Mouse (Mus musculus) thymus, adult 2 months (tissue): Measurements from ENCODE around the gene Gatd1. TPM values are rescaled to one million over a fixed set of nuclear protein-coding genes. Genes with fewer than 3 reads are reported as not detected.
A peak's percentile ranks its signal among the peaks of the same experiment; 100 is the strongest.
"Not testable (repeated sequence)": the region's sequence is repeated elsewhere in the genome, so short reads cannot be mapped to it uniquely, and the experiment has no call there.

Source experiments
- DNase-seq: peaks from one replicate; pipeline ENCODE4 v3.0.0; 2021
- H3K27ac ChIP-seq: fragments of 200-500 bp; 2 replicates; pipeline ENCODE4 v1.5.1; 2012; ENCODE audit warnings: low read length, control low read depth; ENCODE audit not compliant: control insufficient read depth, insufficient read depth
- H3K27me3 ChIP-seq: fragments of 200-500 bp; 2 replicates; pipeline ENCODE4 v1.6.1; 2012; ENCODE audit warnings: mild to moderate bottlenecking, low read length, moderate library complexity, mixed read lengths; ENCODE audit not compliant: control insufficient read depth, insufficient read depth
- H3K36me3 ChIP-seq: fragments of 200-500 bp; 2 replicates; pipeline ENCODE4 v1.6.1; 2012; ENCODE audit warnings: mild to moderate bottlenecking, low read length, moderate library complexity; ENCODE audit not compliant: control insufficient read depth, insufficient read depth
- H3K4me1 ChIP-seq: fragments of 200-500 bp; replicated peaks from 2 replicates; pipeline ENCODE4 v1.6.1; 2012; ENCODE audit warnings: low read length; ENCODE audit not compliant: control insufficient read depth, insufficient read depth
- H3K4me3 ChIP-seq: fragments of 200-500 bp; 2 replicates; pipeline ENCODE4 v1.5.1; 2012; ENCODE audit warnings: mild to moderate bottlenecking, low read length, control low read depth, moderate library complexity; ENCODE audit not compliant: control insufficient read depth, insufficient read depth
- CTCF ChIP-seq: fragments of 200-500 bp; IDR thresholded peaks from 2 replicates; pipeline ENCODE4 v1.5.1; 2012; ENCODE audit warnings: mild to moderate bottlenecking, control low read depth, low read length, moderate library complexity, borderline replicate concordance; ENCODE audit not compliant: control insufficient read depth, poor library complexity, insufficient read depth; ENCODE audit errors: extremely low read depth
- POLR2A ChIP-seq: fragments of 200-500 bp; IDR thresholded peaks from 2 replicates; pipeline ENCODE4 v1.6.1; 2012; ENCODE audit warnings: mild to moderate bottlenecking, low read length, control low read depth, moderate library complexity; ENCODE audit not compliant: control insufficient read depth, poor library complexity, insufficient read depth; ENCODE audit errors: extremely low read depth
- WGBS: fragments of 180-500 bp; shearing (Covaris S2); methylation state at CpG from one replicate; pipeline ENCODE4 v1.1.7; 2018; 5-methylcytosine and 5-hydroxymethylcytosine counted together
- polyA plus RNA-seq: library from polyadenylated mRNA; depleted of rRNA; stranded (reverse); fragments of >200 nt; gene quantifications from 2 replicates; pipeline ENCODE4 v1.2.3, GENCODE M21; 2012

The Gatd1 gene
- polyA plus RNA-seq, 1 experiment, result 98.1 TPM

GRCm38 (mm10) chr7:141417731-141418681, 4.1 kb upstream of the Gatd1 start:
- no peak for DNase-seq
- Histone ChIP-seq H3K4me1 (peaks cover 8% of the 10 kb centered on the region), H3K36me3 (no peaks in the 10 kb centered on the region), H3K27ac (no peak overlapping the region), H3K4me3 (no peak overlapping the region), H3K27me3 (no peaks in the 10 kb centered on the region)
- TF ChIP-seq POLR2A (no peak), CTCF (no peak)
- 92% methylated on average over 8 of the region's 8 CpGs for WGBS

GRCm38 (mm10) chr7:141416144-141416841, 2.4 kb upstream of the Gatd1 start:
- DNase-seq, result no peak
- Histone ChIP-seq H3K27me3 (no peaks in the 10 kb centered on the region), H3K4me1 (peaks cover 11% of the 10 kb centered on the region), H3K36me3 (no peaks in the 10 kb centered on the region), H3K27ac (no peak overlapping the region), H3K4me3 (no peak overlapping the region)
- WGBS, result 95% methylated on average over 6 of the region's 6 CpGs
- TF ChIP-seq CTCF (no peak), POLR2A (no peak)

GRCm38 (mm10) chr7:141413331-141413730, 605 bp downstream of the Gatd1 start:
- Histone ChIP-seq H3K27me3 (no peaks in the 10 kb centered on the region), H3K4me1 (peaks cover 15% of the 10 kb centered on the region), H3K4me3 (peak overlapping the region; percentile 94), H3K27ac (peak overlapping the region; percentile 14; the same call in 1 of the 2 replicates), H3K36me3 (peaks cover 4% of the 10 kb centered on the region; the same call in 1 of the 2 replicates)
- WGBS, result 6% methylated on average over 16 of the region's 16 CpGs
- TF ChIP-seq CTCF (no peak), POLR2A (no peak)
- DNase-seq, result peak; percentile 18

- H3K4me1 ChIP-seq, result peaks cover 15% of the 10 kb centered on the region
- 96% methylated on average over 1 of the region's 1 CpGs for WGBS
- TF ChIP-seq CTCF, result no peak
Measured at GRCm38 (mm10) chr7:141411667-141412066, 2.3 kb downstream of the Gatd1 start.

GRCm38 (mm10) chr7:141410631-141411030, 3.3 kb downstream of the Gatd1 start:
- TF ChIP-seq POLR2A (no peak), CTCF (no peak)
- 97% methylated on average over 8 of the region's 8 CpGs for WGBS
- no peak for DNase-seq
- H3K4me3 ChIP-seq, result no peak overlapping the region
- H3K36me3 ChIP-seq, result peaks cover 4% of the 10 kb centered on the region; the same call in 1 of the 2 replicates
- H3K27ac ChIP-seq, result no peak overlapping the region
- no peaks in the 10 kb centered on the region for H3K27me3 ChIP-seq
- peaks cover 15% of the 10 kb centered on the region for H3K4me1 ChIP-seq

More at GRCm38 (mm10) chr7:141411667-141412066, 2.3 kb downstream of the Gatd1 start:
- Histone ChIP-seq H3K4me3 (no peak overlapping the region), H3K36me3 (peaks cover 4% of the 10 kb centered on the region; the same call in 1 of the 2 replicates), H3K27me3 (no peaks in the 10 kb centered on the region), H3K27ac (no peak overlapping the region)
- DNase-seq, result no peak

GRCm38 (mm10) chr7:141408833-141409232, 5.1 kb downstream of the Gatd1 start:
- peak; percentile 79 for DNase-seq
- peak; percentile 86 for TF ChIP-seq CTCF
- no peak for TF ChIP-seq POLR2A
- no peak overlapping the region for H3K4me3 ChIP-seq
- peaks cover 4% of the 10 kb centered on the region; the same call in 1 of the 2 replicates for H3K36me3 ChIP-seq
- no peak overlapping the region for H3K27ac ChIP-seq
- 24% methylated on average over 11 of the region's 11 CpGs for WGBS
- peaks cover 11% of the 10 kb centered on the region for H3K4me1 ChIP-seq
- no peaks in the 10 kb centered on the region for H3K27me3 ChIP-seq

- not testable (repeated sequence) for H3K4me1 ChIP-seq, H3K36me3 ChIP-seq, DNase-seq, H3K27ac ChIP-seq, H3K27me3 ChIP-seq, H3K4me3 ChIP-seq
- over 99% methylated on average over 7 of the region's 7 CpGs for WGBS
Measured at GRCm38 (mm10) chr7:141407670-141408069, 6.3 kb downstream of the Gatd1 start.
